Mouse (Mus musculus): Measurements from ENCODE around the gene Arhgef10l. TPM values are rescaled to one million over a fixed set of nuclear protein-coding genes. Genes with fewer than 3 reads are reported as not detected.

The Arhgef10l gene
- polyA plus RNA-seq, 2 experiments from 2014 or later, result 0.16 TPM; not detected in 1

DNA sequence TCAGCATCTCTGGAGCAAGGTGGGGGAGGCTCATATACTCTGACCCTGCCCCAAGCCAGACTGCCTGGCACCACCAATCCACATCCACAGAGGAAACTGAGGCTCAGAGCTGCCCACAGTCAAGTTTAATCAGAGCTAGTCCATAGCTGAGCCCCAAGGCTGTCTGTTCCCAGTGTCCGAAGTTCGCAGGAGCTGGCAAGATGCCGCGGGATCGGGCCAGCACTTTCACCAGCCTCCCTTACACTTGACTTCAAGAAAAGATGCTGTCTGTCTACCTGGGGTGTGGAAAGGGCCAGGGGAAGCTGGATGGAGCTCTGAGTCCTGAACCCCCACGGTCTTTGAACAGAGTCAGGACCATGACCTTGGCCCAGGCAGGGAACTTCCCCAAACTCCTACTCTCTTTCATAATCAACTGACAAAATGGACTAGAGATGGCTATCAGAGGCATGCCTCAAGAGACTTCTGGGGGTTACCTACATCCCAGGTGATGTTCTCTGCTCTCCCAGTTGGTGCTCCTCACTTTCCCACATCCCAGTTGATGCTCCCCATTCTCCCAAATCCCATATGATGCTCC, 34.4 kb downstream of the Arhgef10l start:
- ATAC-seq, result no peak

GRCm38 (mm10) chr4:140630651-140631241, 35.1 kb downstream of the Arhgef10l start:
- no peak for ATAC-seq

GRCm38 (mm10) chr4:140630136-140630535, 35.7 kb downstream of the Arhgef10l start:
- no peak for ATAC-seq

- no peak for ATAC-seq
These were observed 36.8 kb downstream of the Arhgef10l start for GRCm38 (mm10) chr4:140628971-140629370.

GRCm38 (mm10) chr4:140628412-140628943, 37.3 kb downstream of the Arhgef10l start:
- no peak for ATAC-seq

- ATAC-seq, result no peak
These were observed 39.9 kb downstream of the Arhgef10l start for GRCm38 (mm10) chr4:140625651-140626525.

GRCm38 (mm10) chr4:140624468-140625176, 41.2 kb downstream of the Arhgef10l start:
- no peak for ATAC-seq

DNA sequence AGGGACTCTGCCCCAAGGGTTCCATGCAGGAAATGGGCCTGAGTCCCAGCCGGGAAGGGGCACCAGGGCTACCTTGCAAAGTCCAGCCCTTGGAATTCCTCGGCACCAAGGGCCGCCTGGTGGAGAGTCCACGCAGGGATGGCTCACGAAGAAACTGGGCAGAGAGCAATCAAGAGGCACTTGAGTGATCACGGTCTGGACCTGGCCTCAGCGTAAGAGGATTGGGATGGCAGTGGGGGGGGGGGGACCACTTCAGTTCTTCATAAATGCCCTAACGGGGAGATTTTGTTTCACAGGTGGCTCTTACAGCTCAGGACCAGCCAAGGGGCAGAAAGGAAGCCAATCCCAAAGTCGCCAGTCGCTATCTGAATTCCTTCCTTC, 41.7 kb downstream of the Arhgef10l start:
- ATAC-seq, result no peak

- no peak for ATAC-seq
These were observed 43.0 kb downstream of the Arhgef10l start for GRCm38 (mm10) chr4:140622819-140623218.

DNA sequence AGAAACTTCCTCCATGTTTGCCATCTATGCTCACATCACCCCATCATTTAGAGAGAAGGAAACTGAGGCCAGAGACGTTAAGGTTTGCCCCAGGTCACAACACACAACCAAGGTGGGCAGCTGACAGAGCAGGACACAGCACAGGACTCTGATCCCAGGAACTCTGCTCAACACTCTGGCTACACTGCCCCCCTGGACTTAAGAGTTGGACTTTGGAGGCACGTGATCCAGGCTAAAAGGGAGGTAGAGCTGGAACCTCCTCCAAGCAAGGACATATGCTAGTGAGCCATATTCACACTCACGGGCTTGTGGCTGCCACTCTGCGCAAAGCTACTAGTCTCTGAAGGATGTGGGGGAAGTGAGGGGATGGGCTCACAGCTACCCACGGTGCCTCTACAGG, 45.3 kb downstream of the Arhgef10l start:
- no peak for ATAC-seq

- no peak for ATAC-seq
These were observed 48.1 kb downstream of the Arhgef10l start for GRCm38 (mm10) chr4:140617391-140618385.

- ATAC-seq, result no peak
These were observed 48.9 kb downstream of the Arhgef10l start for GRCm38 (mm10) chr4:140616894-140617293.

GRCm38 (mm10) chr4:140616196-140616595, 49.6 kb downstream of the Arhgef10l start:
- no peak for ATAC-seq

DNA sequence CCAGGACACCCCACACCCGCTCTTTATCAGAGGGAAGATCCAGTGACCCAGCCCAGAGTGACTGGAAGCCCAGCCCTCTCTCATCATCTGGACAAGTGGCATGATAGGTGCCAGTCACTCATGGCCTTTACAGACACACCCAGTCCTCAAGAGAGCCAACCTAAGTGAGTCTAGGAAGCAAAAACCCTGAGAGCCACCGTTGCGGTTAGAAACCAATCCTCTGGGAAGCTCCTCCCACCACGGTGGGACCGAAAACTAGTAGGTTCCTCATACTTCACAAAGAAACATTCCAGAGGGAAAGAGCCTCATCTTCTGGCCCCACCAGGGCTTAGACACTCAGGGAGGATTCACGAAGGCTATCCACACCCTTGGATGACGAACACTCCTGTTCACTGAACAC, 50.0 kb downstream of the Arhgef10l start:
- no peak for ATAC-seq

DNA sequence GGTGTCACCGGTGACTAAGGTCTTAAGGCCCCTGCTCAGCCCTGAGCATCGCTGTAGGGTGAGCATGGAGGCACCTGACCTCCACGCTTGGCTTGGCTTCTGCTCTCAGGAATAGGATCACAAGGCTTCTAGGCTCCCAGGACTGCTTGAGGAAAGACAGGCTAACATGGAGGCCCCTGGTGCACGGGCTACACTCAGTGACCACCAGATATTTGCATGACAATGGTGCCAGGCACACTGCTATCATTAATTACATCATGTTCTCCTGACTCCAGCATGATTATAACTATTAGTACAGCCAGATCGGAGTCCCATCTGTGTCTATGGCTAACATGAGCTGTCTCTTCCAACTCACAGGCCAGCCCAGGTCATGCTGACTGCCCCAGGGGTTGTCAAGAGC, 51.3 kb downstream of the Arhgef10l start:
- no peak for ATAC-seq

DNA sequence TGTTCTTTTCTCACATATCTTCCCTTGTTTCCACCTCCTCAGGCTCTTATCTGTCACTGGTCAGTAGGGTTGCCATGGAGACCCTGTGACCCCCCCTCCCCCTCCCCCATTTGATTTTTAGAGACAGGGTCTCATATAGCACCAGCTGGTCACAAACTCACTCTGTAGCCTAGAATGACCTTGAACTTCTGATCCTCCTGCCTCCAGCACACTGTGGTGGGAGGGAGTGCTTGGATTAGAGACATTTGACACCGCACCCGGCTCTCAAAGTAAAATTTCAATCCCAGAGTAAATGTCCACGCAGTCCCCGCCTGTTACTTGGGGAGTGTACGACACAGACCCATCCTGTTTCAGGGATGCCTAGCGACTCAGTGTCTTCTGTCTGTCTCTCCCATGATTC, 51.7 kb downstream of the Arhgef10l start:
- ATAC-seq, result no peak

DNA sequence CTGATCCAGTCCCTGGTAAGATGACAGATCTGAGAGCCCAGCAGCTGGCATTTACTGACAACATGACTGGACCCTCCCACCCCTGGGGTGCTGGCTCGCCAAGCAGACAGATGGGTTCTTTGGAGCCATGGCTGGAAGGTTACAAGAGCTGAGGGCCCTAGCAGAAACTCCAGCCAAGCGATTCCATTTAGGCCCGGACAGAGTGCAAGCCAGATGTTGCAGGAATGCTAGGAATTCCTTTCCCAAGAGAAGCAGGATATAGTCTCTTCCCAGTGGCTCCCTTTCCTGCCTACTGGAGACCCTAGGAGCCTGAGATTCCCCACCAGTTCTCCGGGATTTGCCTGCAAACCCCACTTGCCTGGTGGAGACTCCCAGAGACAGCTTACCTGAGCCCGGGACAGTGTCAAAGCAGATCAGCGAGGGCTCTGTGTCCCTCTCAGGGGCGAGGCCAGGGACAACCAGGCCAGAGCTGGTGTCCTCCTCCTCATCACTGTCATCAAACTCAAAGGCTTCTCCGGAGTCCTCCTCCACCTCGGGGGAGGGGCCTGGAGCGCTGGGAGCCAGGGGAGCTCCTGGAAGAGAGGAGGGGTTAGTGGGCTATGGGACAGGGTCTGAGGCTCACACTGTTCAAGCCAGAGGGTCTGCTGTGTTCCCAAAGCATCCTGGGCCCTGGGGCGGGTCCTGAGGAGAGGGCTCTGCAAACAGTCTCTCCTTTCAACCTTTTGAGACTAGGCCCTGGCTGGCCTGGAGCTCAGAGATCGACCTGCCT, 54.8 kb downstream of the Arhgef10l start:
- ATAC-seq, result no peak

- no peak for ATAC-seq
These were observed 57.5 kb downstream of the Arhgef10l start for GRCm38 (mm10) chr4:140608228-140608720.

DNA sequence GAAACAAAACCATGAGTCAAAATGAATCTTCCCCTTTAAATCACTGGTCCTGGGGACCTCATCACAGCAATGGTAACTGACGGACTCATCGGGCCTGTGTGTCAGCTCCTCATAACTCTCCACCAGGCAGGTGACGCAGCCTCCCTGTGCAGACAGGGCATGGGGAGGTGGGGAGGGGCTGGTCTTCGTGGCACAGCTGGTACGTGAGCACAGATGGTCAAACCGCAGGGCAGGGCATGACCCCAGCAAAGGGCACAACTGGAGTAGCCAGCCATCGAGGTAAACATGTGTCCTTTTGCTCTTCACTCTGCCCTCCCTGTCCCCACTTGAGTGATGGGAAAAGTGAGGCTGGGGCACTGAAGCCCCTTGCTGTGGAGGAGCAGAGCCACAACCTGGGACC, 59.0 kb downstream of the Arhgef10l start:
- no peak for ATAC-seq

DNA sequence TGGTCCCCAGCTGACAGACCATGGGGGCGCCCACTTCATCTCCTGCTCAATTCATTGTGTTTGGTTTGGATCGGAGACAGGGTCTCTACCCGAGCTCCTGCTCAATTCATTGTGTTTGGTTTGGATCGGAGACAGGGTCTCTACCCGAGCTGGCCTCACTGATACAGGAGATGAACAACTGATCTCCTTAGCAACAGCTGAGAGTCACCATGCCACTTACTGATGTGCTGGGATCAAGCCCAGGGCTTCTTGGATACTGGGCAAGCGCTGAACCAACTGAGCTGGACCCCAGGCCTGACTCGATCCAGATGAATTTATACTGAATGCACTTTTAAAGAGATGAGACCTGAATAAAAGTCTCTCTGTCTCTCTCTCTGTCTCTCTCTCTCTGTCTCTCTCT, 59.6 kb downstream of the Arhgef10l start:
- ATAC-seq, result no peak

- ATAC-seq, result no peak
These were observed 60.0 kb downstream of the Arhgef10l start for GRCm38 (mm10) chr4:140605790-140606189.

All from CD4-positive, CD25-positive, alpha-beta regulatory T cell, adult 4 months (primary cell).